In the genomic region with DNA sequence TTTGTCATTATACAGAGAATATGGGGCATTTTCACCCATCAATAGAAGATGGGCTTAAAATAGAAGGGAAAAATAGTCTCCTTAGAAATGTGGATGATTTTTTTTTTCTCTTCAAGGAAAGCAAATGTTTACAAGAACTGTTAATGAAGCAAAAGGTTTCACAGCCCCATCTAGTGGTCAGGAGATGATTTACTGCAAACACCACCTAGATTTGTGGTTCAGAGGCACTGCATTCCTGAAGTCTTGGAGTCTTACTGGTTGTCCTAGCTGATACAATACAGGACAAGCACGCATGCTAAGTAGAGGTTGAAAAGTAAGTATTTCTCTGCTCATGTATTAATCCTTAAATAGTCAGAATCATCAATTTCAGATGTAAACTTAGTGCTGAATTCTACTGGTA, we compare ENCODE assay signal across 8 mouse cellular contexts.
DNase-seq lines count a peak whose midpoint lies in the region; ATAC-seq lines count a peak whose summit lies in the region.
"Had no signal": no experiment of that assay in that cellular context is flagged by ENCODE, and none has a peak within 500 bp of the region (broad histone marks: within the 10 kb centered on the region; RNA-seq: fewer than 3 reads in every experiment).

No protein-coding gene starts in this region.

- intact Hi-C loops in left cerebral cortex, postnatal 14 days (cut with DNase I) = no loop called here

- H3K36me3 ChIP-seq in neural tube, embryonic 11.5 days (ENCODE audit: control insufficient read depth, insufficient read depth, low read length) = no peaks in the 10 kb centered on the region
- no peaks in the 10 kb centered on the region for H3K36me3 ChIP-seq in neural tube, embryonic 15.5 days
- H3K36me3 ChIP-seq: liver, embryonic 15.5 days had no signal

- no peak for ATAC-seq in neural tube, embryonic 11.5 days (ENCODE audit: insufficient read depth, low FRiP score, low TSS enrichment)
- ATAC-seq in neural tube, embryonic 15.5 days (ENCODE audit: low FRiP score) = no peak

- no peaks in the 10 kb centered on the region for H3K9me3 ChIP-seq in neural tube, embryonic 11.5 days (ENCODE audit: control insufficient read depth, low read length)
- H3K9me3 ChIP-seq in neural tube, embryonic 15.5 days (replicated peaks) = no peaks in the 10 kb centered on the region
- H3K9me3 ChIP-seq: liver, embryonic 15.5 days had no signal

- no peaks in the 10 kb centered on the region for H3K4me1 ChIP-seq in neural tube, embryonic 11.5 days (ENCODE audit: control insufficient read depth, insufficient read depth, low read length)
- no peaks in the 10 kb centered on the region for H3K4me1 ChIP-seq in neural tube, embryonic 15.5 days
- H3K4me1 ChIP-seq: liver, embryonic 15.5 days had no signal

- H3K27ac ChIP-seq in neural tube, embryonic 11.5 days (ENCODE audit: low read depth, low read length) = no peak overlapping the region
- no peak overlapping the region for H3K27ac ChIP-seq in neural tube, embryonic 15.5 days (replicated peaks)
- H3K27ac ChIP-seq: liver, embryonic 15.5 days had no signal

- no peak overlapping the region for H3K4me2 ChIP-seq in neural tube, embryonic 11.5 days (ENCODE audit: low read depth)
- H3K4me2 ChIP-seq in neural tube, embryonic 15.5 days = no peak overlapping the region
- H3K4me2 ChIP-seq: liver, embryonic 15.5 days had no signal

- DNase-seq in neural tube, embryonic 11.5 days (ENCODE audit: low spot score) = peak; percentile 38
- DNase-seq in cerebellum, adult 18-20 months = peak; percentile 13 to 36
- DNase-seq in frontal cortex, adult 2 months (ENCODE audit: extremely low spot score in 1 of 2, low spot score in 1 of 2) = peak; percentile 28 to 87
- DNase-seq in left cerebral cortex, postnatal 14 days (ENCODE audit: low spot score in 2 of 2) = peak; percentile 78 to 80
- peak; percentile 54 for DNase-seq in telencephalon, adult 2 months (ENCODE audit: low read depth, low spot score)
- DNase-seq in urinary bladder, adult 2 months (ENCODE audit: low spot score) = no peak

- WGBS in neural tube, embryonic 11.5 days = 59% methylated on average over 1 of the region's 1 CpGs
- 66% methylated on average over 1 of the region's 1 CpGs for WGBS in neural tube, embryonic 15.5 days

- H3K9ac ChIP-seq in neural tube, embryonic 11.5 days (ENCODE audit: low read length) = no peak overlapping the region
- no peak overlapping the region for H3K9ac ChIP-seq in neural tube, embryonic 15.5 days (replicated peaks)
- H3K9ac ChIP-seq: liver, embryonic 15.5 days had no signal

- H3K4me3 ChIP-seq in neural tube, embryonic 11.5 days (ENCODE audit: low read depth, low read length) = no peak overlapping the region
- no peak overlapping the region for H3K4me3 ChIP-seq in neural tube, embryonic 15.5 days (replicated peaks)
- H3K4me3 ChIP-seq: liver, embryonic 15.5 days had no signal

- no peaks in the 10 kb centered on the region for H3K27me3 ChIP-seq in neural tube, embryonic 11.5 days (ENCODE audit: control insufficient read depth, insufficient read depth, low read length)
- H3K27me3 ChIP-seq in neural tube, embryonic 15.5 days (replicated peaks) = no peaks in the 10 kb centered on the region
- H3K27me3 ChIP-seq: liver, embryonic 15.5 days had no signal
